Mouse (Mus musculus) mature B cell (primary cell): ENCODE data around the gene Gstp1.
"Not testable (repeated sequence)": the region's sequence is repeated elsewhere in the genome, so short reads cannot be mapped to it uniquely, and the experiment has no call there.

ENCODE experiments used
- in situ Hi-C: fragments of 300-500 bp; cut with MboI; formaldehyde crosslinking; loops from 2 replicates; pipeline ENCODE4 v1.14.3; 2019

Gstp1 gene

GRCm38 (mm10) chr19:4037154-4037787, 514 bp downstream of the Gstp1 start:
- in situ Hi-C loops, result not testable (repeated sequence)

- in situ Hi-C loops, result no loop called here
Observed at GRCm38 (mm10) chr19:4036327-4037045, 1.3 kb downstream of the Gstp1 start.

- in situ Hi-C loops, result no loop called here
Observed at GRCm38 (mm10) chr19:4033742-4034141, 4.0 kb downstream of the Gstp1 start.

GRCm38 (mm10) chr19:4033298-4033697, 4.5 kb downstream of the Gstp1 start:
- in situ Hi-C loops, result no loop called here

- in situ Hi-C loops, result no loop called here
Observed at GRCm38 (mm10) chr19:4032668-4033067, 5.1 kb downstream of the Gstp1 start.

GRCm38 (mm10) chr19:4027576-4027975, 10.2 kb downstream of the Gstp1 start:
- in situ Hi-C loops, result no loop called here

GRCm38 (mm10) chr19:4023185-4023584, 14.6 kb downstream of the Gstp1 start:
- in situ Hi-C loops, result no loop called here

- in situ Hi-C loops, result no loop called here
Observed at GRCm38 (mm10) chr19:4018743-4019583, 18.8 kb downstream of the Gstp1 start.

GRCm38 (mm10) chr19:4017921-4018587, 19.7 kb downstream of the Gstp1 start:
- in situ Hi-C loops, result no loop called here

- in situ Hi-C loops, result no loop called here
Observed at GRCm38 (mm10) chr19:4015635-4016034, 22.1 kb downstream of the Gstp1 start.

GRCm38 (mm10) chr19:4014802-4015201, 23.0 kb downstream of the Gstp1 start:
- in situ Hi-C loops, result no loop called here

- in situ Hi-C loops, result no loop called here
Observed at GRCm38 (mm10) chr19:4013066-4013465, 24.7 kb downstream of the Gstp1 start.

- in situ Hi-C loops, result no loop called here
Observed at GRCm38 (mm10) chr19:4012432-4013022, 25.3 kb downstream of the Gstp1 start, which contains the start of gene Ndufv1. Ndufv1 (minus strand) TSS chr19:4012806.

- in situ Hi-C loops, result no loop called here
Observed at GRCm38 (mm10) chr19:4011086-4011485, 26.7 kb downstream of the Gstp1 start.

GRCm38 (mm10) chr19:4005971-4006370, 31.8 kb downstream of the Gstp1 start:
- in situ Hi-C loops, result no loop called here

- in situ Hi-C loops, result no loop called here
Observed at GRCm38 (mm10) chr19:4005091-4005490, 32.7 kb downstream of the Gstp1 start.

GRCm38 (mm10) chr19:4004331-4004730, 33.5 kb downstream of the Gstp1 start:
- in situ Hi-C loops, result no loop called here

GRCm38 (mm10) chr19:4003641-4004040, 34.1 kb downstream of the Gstp1 start:
- in situ Hi-C loops, result no loop called here

GRCm38 (mm10) chr19:4003112-4003511, 34.7 kb downstream of the Gstp1 start, which contains the start of gene Doc2g:
Doc2g (plus strand) TSS chr19:4003313.
- in situ Hi-C loops, result no loop called here

- in situ Hi-C loops, result no loop called here
Observed at GRCm38 (mm10) chr19:4001752-4002151, 36.0 kb downstream of the Gstp1 start.

- in situ Hi-C loops, result no loop called here
Observed at GRCm38 (mm10) chr19:4000949-4001525, 36.7 kb downstream of the Gstp1 start.
